Mouse (Mus musculus) midbrain, embryonic 12.5 days (tissue): Measurements from ENCODE around the gene Abcc12. TPM values are rescaled to one million over a fixed set of nuclear protein-coding genes. Genes with fewer than 3 reads are reported as not detected.
A peak's percentile ranks its signal among the peaks of the same experiment; 100 is the strongest.

Source experiments
- ATAC-seq: fragments of 200-750 bp; cut with Nextera tagmentation; 2 replicates; pipeline ENCODE4 v1.8.0; 2017; ENCODE audit warnings: low read depth, moderate TSS enrichment, moderate library complexity; ENCODE audit not compliant: low FRiP score
- H3K27ac ChIP-seq: fragments of 300-500 bp; sonication (generic); replicated peaks from 2 replicates; pipeline ENCODE4 v1.5.1; 2016; ENCODE audit warnings: mild to moderate bottlenecking
- H3K27me3 ChIP-seq: fragments of 300-500 bp; sonication (generic); 2 replicates; pipeline ENCODE4 v1.6.1; 2016; ENCODE audit warnings: mild to moderate bottlenecking
- H3K36me3 ChIP-seq: fragments of 300-500 bp; sonication (generic); 2 replicates; pipeline ENCODE4 v1.6.1; 2016
- H3K4me1 ChIP-seq: fragments of 300-500 bp; sonication (generic); 2 replicates; pipeline ENCODE4 v1.6.1; 2016
- H3K4me2 ChIP-seq: fragments of 300-500 bp; sonication (generic); replicated peaks from 2 replicates; pipeline ENCODE4 v1.6.1; 2016; ENCODE audit warnings: mild to moderate bottlenecking, moderate library complexity
- H3K4me3 ChIP-seq: fragments of 300-500 bp; sonication (generic); 2 replicates; pipeline ENCODE4 v1.5.1; 2016; ENCODE audit warnings: mild to moderate bottlenecking
- H3K9ac ChIP-seq: fragments of 300-500 bp; sonication (generic); replicated peaks from 2 replicates; pipeline ENCODE4 v1.6.1; 2016; ENCODE audit warnings: mild to moderate bottlenecking, moderate library complexity
- H3K9me3 ChIP-seq: fragments of 300-500 bp; sonication (generic); 2 replicates; pipeline ENCODE4 v1.6.1; 2016; ENCODE audit warnings: mild to moderate bottlenecking
- WGBS: fragments of 180-500 bp; shearing (Covaris S2); methylation state at CpG from one replicate; pipeline ENCODE4 v1.1.7; 2016; 5-methylcytosine and 5-hydroxymethylcytosine counted together
- microRNA-seq: library from miRNA; unstranded; fragments of <30 nt; microRNA quantifications from one replicate; pipeline ENCODE4, GENCODE M21; 2017
- polyA plus RNA-seq: library from polyadenylated mRNA; unstranded; fragments of >200 nt; fragmentation: Nextera tagmentation; extraction: Ambion mirVana; gene quantifications from 2 replicates; pipeline ENCODE4 v1.2.1, GENCODE M21; 2016

The Abcc12 gene
- polyA plus RNA-seq, 1 experiment from 2014 or later, result 0.06 TPM

DNA sequence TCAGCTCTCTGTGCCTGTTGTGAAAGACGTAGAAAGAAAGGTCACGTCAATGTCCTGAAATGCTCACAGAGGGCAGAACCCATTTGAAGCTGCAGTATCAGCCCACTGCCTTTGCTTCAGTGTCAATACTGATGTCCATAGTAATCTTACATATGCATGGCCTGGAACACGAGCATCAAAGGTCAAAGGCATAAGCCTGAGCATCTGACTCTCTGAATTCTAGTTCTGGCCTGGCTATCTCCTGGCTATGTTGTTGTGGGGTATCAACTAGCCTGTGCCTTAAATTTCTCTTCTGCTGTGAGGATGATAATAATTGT lies 141.5 kb downstream of the Abcc12 start:
- Histone ChIP-seq H3K36me3 (no peaks in the 10 kb centered on the region), H3K4me1 (peaks cover 30% of the 10 kb centered on the region), H3K9me3 (no peaks in the 10 kb centered on the region), H3K27ac (peak overlapping the region; percentile 93), H3K4me2 (peak overlapping the region; percentile 27; the same call in 1 of the 2 replicates), H3K27me3 (peaks cover 18% of the 10 kb centered on the region; the same call in 1 of the 2 replicates), H3K9ac (no peak overlapping the region), H3K4me3 (no peak overlapping the region)
- ATAC-seq, result peak; percentile 78
- 13% methylated on average over 3 of the region's 3 CpGs for WGBS

DNA sequence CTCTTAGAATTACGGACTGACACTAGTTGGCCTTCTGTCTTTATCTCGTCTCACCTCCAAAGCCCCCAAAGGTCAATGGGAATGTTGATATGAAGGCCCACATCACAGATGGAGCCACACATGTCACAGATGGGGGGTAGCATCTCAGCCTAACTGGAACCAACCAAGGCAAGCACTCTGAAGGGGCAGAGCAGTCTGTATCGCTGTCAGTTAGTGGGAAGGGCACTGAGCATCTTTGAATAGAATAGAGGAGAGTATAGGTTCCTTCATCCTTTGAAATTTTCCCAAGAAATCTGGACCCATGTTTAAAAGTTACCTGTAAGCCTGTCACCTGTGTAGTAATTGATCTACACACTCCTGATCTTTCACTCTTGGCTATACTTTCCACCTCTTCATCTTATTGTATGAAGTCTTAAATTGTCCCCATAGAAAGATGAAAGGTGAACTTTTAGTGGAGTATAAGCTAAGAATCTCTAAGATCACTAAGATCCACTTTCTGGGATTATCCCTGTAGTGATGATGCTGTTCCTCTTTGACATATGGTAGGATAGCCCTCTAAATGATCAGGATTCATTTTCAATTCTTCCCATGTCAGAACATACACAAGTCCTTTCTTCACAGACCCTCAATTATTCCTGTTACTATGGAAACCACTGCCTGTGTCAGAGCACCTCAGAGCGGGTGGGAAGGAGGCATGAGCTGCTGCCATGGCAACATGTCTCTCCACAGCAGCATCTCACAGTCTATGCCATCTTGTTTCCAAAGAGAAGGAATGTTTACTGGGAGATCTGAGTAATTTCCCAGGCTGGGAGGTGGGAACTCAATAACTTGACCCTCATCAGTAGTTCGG lies 142.1 kb downstream of the Abcc12 start:
- Histone ChIP-seq H3K4me2 (peak overlapping the region; percentile 27; the same call in 1 of the 2 replicates), H3K36me3 (no peaks in the 10 kb centered on the region)
- 37% methylated on average over 5 of the region's 5 CpGs for WGBS

DNA sequence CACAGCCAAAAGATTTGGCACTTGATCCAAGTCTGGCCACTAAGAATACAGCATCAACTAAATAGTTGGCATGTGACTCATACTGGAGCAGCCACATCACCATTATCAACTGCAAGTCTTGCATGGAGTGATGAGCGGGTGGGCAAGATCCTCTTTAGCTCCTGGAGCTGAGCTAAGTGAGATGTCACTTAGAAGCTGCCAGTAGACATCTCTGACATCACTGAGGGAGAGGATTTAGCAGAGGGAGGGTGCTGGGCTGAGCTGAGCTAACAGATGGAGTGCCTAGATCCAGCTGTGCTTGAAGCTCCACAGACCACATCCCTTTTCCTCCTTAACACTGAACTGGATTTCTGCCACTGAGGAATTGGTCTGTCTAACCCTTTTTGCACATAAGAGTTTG lies 143.1 kb downstream of the Abcc12 start:
- Histone ChIP-seq H3K27me3 (peaks cover 12% of the 10 kb centered on the region; the same call in 1 of the 2 replicates), H3K36me3 (no peaks in the 10 kb centered on the region), H3K4me3 (no peak overlapping the region), H3K4me2 (no peak overlapping the region), H3K9ac (no peak overlapping the region), H3K27ac (peak overlapping the region; percentile 93), H3K4me1 (peaks cover 30% of the 10 kb centered on the region), H3K9me3 (no peaks in the 10 kb centered on the region)
- no peak for ATAC-seq
- 44% methylated on average over 1 of the region's 1 CpGs for WGBS

More for the DNA sequence above, 142.1 kb downstream of the Abcc12 start:
- Histone ChIP-seq H3K4me1 (peaks cover 30% of the 10 kb centered on the region), H3K27ac (peak overlapping the region; percentile 93), H3K9ac (no peak overlapping the region), H3K4me3 (no peak overlapping the region), H3K27me3 (peaks cover 16% of the 10 kb centered on the region; the same call in 1 of the 2 replicates), H3K9me3 (no peaks in the 10 kb centered on the region)
- peak; percentile 98 for ATAC-seq

Small RNA genes lying within 50 kb of the gene (microRNA-seq; reads per million reads assigned to microRNA genes)
- gene Gm44348, result not detected

Other genes starting within 250 kb of the Abcc12 start
- 75.9 and 76.7 TPM in 2 replicates for gene Lonp2, start 43.4 kb upstream of the Abcc12 start, polyA plus RNA-seq
- gene Gm10638, start 165.0 kb upstream of the Abcc12 start, polyA plus RNA-seq, result 9.7 and 10.1 TPM in 2 replicates
- gene Siah1a, start 165.2 kb upstream of the Abcc12 start, polyA plus RNA-seq, result 89.8 and 95.7 TPM in 2 replicates